Mouse (Mus musculus) lung, adult 2 months (tissue): ENCODE results near the gene Zdhhc14.

Experiments used
- CTCF ChIP-seq: fragments of 200-500 bp; IDR thresholded peaks from 2 replicates; pipeline ENCODE4 v1.5.1; 2011; ENCODE audit warnings: mild to moderate bottlenecking, low read length, control low read depth; ENCODE audit not compliant: insufficient read depth
- POLR2A ChIP-seq: fragments of 200-500 bp; IDR thresholded peaks from 2 replicates; pipeline ENCODE4 v1.6.1; 2011; ENCODE audit warnings: low read depth, mild to moderate bottlenecking, control low read depth, low read length, borderline replicate concordance; ENCODE audit errors: extremely low read depth

GRCm38 (mm10) chr17:5795878-5796277 is 303.5 kb downstream of the Zdhhc14 start:
- TF ChIP-seq CTCF (peak; percentile 73), POLR2A (no peak)
